Mouse (Mus musculus): ENCODE measurements around the gene Nipal3. TPM values are rescaled to one million over a fixed set of nuclear protein-coding genes. Genes with fewer than 3 reads are reported as not detected.

Nipal3 gene
- total RNA-seq, 2 experiments from 2014 or later = 77.5 to 92.8 TPM

Small RNA genes lying within 50 kb of the gene (microRNA-seq; reads per million reads assigned to microRNA genes)
- gene Gm25317 (0 to 0.45 reads per million in 2 experiments), gene Mir700 (679 to 690 reads per million in 2 experiments)

Other genes starting within 250 kb of the Nipal3 start
- 10 to 100 TPM; 37.8 to 40.9 TPM for gene Clic4, start 222.2 kb downstream of the Nipal3 start, total RNA-seq (2021)
- gene Srrm1, start 141.7 kb downstream of the Nipal3 start, total RNA-seq (2021) = 100 to 1,000 TPM; 124 to 133 TPM
- 1 to 10 TPM in 1 of 2 experiments, under 1 TPM in 1; 0.60 to 1.2 TPM for gene Ncmap, start 96.8 kb downstream of the Nipal3 start, total RNA-seq (2021)
- 10 to 100 TPM; 30.6 to 32.5 TPM for gene Rcan3, start 61.2 kb downstream of the Nipal3 start, total RNA-seq (2021)
- 1 to 10 TPM; 1.7 to 1.8 TPM for gene Stpg1, start 248 bp downstream of the Nipal3 start, total RNA-seq (2021)
- under 1 TPM; 0.41 to 0.43 TPM for gene Grhl3, start 78.6 kb upstream of the Nipal3 start, total RNA-seq (2021)
- under 1 TPM; 0.19 to 0.37 TPM for gene Ifnlr1, start 191.2 kb upstream of the Nipal3 start, total RNA-seq (2021)
- under 1 TPM in 1 of 2 experiments, not detected in 1; 0.12 TPM for gene Il22ra1, start 233.1 kb upstream of the Nipal3 start, total RNA-seq (2021)